Mouse (Mus musculus): Measurements from ENCODE around the gene Zfp414. TPM values are rescaled to one million over a fixed set of nuclear protein-coding genes. Genes with fewer than 3 reads are reported as not detected.

The Zfp414 gene
- 18.4 and 23.1 TPM in 2 replicates for polyA plus RNA-seq (2012; rRNA removed)

DNA sequence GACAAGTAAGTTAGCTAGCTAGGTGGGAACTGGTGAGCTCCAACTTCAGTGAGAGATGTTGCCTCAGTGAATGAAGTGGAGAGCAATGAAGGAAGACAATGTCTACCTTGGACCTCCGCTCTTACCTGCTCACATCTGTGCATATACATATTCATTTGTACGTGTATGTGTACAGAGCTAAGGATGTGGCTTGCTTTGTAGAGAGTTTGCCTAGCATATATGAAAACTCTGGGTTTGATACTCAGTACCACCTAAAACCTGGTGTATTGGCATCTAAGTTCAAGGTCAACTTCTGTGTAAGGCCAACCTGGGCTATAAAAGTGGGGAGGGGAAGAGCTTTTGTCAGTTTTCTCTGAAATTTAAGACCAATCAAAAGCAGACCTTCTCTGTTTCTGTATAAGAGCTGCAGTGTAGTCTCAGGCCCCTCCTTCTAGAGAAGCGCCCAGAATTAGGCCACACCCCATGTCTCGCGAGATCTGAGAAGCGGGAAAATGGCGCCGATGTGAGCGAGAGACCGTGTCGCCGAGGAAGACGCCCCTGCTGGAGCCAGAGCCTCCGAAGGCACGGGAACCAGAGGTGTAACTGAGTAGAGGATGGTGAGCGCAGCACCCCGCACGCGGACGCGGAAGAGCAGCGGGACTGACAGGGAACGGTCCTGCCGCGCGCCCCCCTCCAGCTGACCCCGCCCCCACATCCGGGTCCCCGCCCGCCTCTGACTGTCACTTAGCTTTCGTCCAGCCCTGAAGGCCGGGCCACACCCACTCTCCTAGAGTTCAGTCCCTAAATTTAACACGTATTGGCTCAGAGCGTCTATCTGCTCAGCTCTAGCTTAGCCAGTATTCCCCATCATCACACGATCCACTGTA is at the start of gene Zfp414:
Gene Zfp414, plus strand, starts transcription at position 470 of the 866 bp plus-strand sequence.

DNA sequence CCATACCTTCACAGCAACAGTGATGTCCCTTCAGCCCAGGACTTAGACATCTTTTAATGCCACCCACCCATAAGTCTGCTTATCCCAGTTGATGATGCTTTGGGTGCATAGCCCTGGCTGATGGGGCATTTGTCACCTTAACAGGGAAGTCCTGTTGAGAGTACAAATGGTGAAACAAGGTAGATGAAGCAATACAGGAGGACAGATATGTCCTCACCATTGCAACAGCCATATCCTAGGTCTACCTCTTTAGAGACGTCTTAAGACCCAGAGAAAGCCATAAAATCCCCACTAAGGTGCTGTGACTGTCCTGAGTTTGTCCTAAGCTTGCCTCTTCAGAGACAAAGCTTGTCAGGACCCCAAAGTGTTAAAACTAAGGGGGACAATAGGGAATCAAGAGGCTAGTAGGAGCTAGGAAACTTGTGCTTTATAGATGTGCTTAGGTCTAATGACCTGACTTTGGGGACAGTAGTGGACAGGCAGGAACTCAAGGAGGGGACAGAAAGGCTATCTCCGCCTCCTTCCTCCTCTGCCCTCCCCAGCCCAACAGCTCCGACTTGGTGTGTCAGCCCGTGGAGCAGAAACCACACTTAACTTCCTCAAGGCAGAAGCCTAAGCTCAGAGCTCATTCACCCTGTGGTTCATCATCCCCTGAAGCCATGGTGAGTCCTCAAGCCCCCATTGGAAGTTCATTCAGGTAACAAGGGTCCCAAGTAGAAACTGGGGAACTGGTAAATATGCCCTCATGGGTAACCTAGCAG is 8.8 kb downstream of the Zfp414 start, which contains the start of gene Pram1:
Gene Pram1, plus strand, starts transcription at position 541 of the 761 bp plus-strand sequence.

Other genes with a start within 250 kb of the Zfp414 start
- gene Zfp101, start 234.4 kb upstream of the Zfp414 start, polyA plus RNA-seq (2012; rRNA removed) = 10.8 and 12.2 TPM in 2 replicates
- gene Actl9, start 196.2 kb upstream of the Zfp414 start, polyA plus RNA-seq (2012; rRNA removed) = 0.03 TPM in 1 of 2 replicates, not detected in the other
- gene Adamts10, start 104.9 kb upstream of the Zfp414 start, polyA plus RNA-seq (2012; rRNA removed) = 8.1 and 9.1 TPM in 2 replicates
- 3.1 and 4.3 TPM in 2 replicates for gene Myo1f, start 73.4 kb upstream of the Zfp414 start, polyA plus RNA-seq (2012; rRNA removed)
- gene Pram1, start 9.0 kb downstream of the Zfp414 start, polyA plus RNA-seq (2012; rRNA removed) = 1.1 and 1.8 TPM in 2 replicates
- 158 and 161 TPM in 2 replicates for gene Hnrnpm, start 57.8 kb downstream of the Zfp414 start, polyA plus RNA-seq (2012; rRNA removed)
- gene March2, start 89.6 kb downstream of the Zfp414 start, polyA plus RNA-seq (2012; rRNA removed) = 133 and 171 TPM in 2 replicates
- gene Rab11b, start 131.4 kb downstream of the Zfp414 start, polyA plus RNA-seq (2012; rRNA removed) = 84.2 and 94.7 TPM in 2 replicates
- gene Angptl4, start 152.7 kb downstream of the Zfp414 start, polyA plus RNA-seq (2012; rRNA removed) = 5.3 and 6.5 TPM in 2 replicates
- gene Kank3, start 181.4 kb downstream of the Zfp414 start, polyA plus RNA-seq (2012; rRNA removed) = 7.5 and 8.2 TPM in 2 replicates
- 798 and 847 TPM in 2 replicates for gene Rps28, start 195.5 kb downstream of the Zfp414 start, polyA plus RNA-seq (2012; rRNA removed)
- 125 and 147 TPM in 2 replicates for gene Ndufa7, start 195.5 kb downstream of the Zfp414 start, polyA plus RNA-seq (2012; rRNA removed)
- 6.8 TPM in 2 replicates for gene Cd320, start 214.0 kb downstream of the Zfp414 start, polyA plus RNA-seq (2012; rRNA removed)
- not detected in 2 replicates for gene Gm7029, start 244.7 kb downstream of the Zfp414 start, polyA plus RNA-seq (2012; rRNA removed)